Mouse (Mus musculus): Measurements from ENCODE around the gene Fzd5. TPM values are rescaled to one million over a fixed set of nuclear protein-coding genes. Genes with fewer than 3 reads are reported as not detected.

Gene Fzd5
- 1.7 and 1.9 TPM in 2 replicates for polyA plus RNA-seq (2012; rRNA removed)

DNA sequence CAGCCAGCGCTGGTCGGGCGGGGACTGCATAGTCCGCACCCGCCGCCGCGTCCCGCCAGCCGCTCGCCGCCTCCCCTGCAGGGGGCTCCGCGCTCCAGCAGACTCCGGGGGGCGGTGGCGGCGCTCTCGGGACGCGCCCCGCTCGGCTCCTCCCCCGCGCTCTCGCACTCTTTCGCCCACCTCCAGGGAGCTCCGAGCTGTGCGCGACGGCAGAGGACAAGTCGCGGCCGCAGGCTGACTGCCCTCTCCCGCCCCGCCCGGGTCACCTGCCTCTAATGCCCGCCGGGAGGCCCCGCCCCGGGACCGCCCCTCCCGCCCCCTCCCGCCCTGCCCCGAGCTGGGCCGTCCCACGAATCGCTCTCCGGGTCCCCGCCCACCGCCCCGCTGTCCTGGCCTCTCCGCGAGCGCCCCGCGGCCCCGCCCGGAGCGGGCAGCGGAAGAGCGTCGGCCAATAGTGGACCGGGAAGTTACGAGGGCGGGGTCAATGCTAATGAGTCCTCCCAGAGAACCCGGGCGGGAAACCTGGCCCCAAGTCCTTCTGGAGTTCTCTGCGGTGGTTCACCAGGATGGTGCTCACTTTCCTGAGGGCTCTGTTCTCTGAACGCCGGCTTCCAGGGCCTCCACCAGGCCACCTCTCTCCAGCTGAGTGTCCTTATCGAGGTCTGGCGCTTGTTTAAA, at the start of gene Fzd5:
Gene Fzd5, minus strand, starts transcription at position 250 of the 678 bp plus-strand sequence.
- peak; percentile 32; the same call in 1 of the 2 replicates for TF ChIP-seq POLR2A (IDR thresholded peaks at IDR 0.05; ENCODE audit: borderline replicate concordance, extremely low read depth, insufficient read depth, insufficient read length, poor library complexity, severe bottlenecking)
- TF ChIP-seq CTCF (IDR thresholded peaks at IDR 0.05; ENCODE audit: borderline replicate concordance, extremely low read depth, insufficient read depth, insufficient read length) = no peak
- DNase-seq (ENCODE audit: low read depth) = peak; percentile 96

DNA sequence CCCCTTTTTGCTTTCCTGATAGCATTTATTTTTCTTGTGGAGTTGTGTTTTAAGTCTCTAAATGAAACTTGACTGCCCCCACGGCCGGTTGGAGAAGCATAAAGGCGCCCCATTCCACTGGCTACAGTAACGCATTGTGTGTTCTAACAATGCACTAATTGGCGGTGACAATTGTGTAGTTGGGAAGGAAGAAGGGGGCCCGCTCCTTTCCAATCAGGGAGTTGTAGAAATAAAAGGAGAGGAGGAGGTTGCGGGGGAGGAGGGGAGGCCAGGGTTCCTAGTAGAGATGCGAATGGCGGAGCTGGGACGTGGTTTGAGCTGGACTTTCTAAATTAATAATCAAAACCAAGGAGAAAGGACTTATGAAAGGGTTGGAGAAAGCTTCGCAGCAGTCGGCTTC, 42.3 kb upstream of the Fzd5 start:
- TF ChIP-seq POLR2A (IDR thresholded peaks at IDR 0.05; ENCODE audit: borderline replicate concordance, extremely low read depth, insufficient read depth, insufficient read length, poor library complexity, severe bottlenecking) (no peak), CTCF (IDR thresholded peaks at IDR 0.05; ENCODE audit: borderline replicate concordance, extremely low read depth, insufficient read depth, insufficient read length) (no peak)
- peak; percentile 87 for DNase-seq (ENCODE audit: low read depth)

DNA sequence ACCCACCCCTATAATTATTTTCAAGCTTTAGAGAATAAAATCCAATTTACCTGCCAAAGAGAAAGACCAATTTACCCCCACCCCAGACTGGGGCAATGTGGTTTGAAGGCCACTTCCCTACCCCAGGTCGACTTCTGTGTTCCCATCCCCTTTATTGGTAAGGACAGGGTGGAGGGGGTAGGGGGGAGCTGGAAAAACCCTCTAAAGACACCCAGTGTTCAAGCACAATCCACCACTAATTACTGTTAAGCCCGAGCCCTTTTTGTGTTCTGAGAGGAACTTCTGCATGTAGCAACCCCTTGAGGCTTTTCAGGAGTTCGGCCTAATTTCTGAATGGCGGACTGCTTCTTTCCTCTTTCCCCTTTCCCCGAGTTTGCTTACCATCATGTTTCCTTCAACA, 41.9 kb upstream of the Fzd5 start:
- peak; percentile 79 for DNase-seq (ENCODE audit: low read depth)
- TF ChIP-seq POLR2A (IDR thresholded peaks at IDR 0.05; ENCODE audit: borderline replicate concordance, extremely low read depth, insufficient read depth, insufficient read length, poor library complexity, severe bottlenecking) (no peak), CTCF (IDR thresholded peaks at IDR 0.05; ENCODE audit: borderline replicate concordance, extremely low read depth, insufficient read depth, insufficient read length) (no peak)

DNA sequence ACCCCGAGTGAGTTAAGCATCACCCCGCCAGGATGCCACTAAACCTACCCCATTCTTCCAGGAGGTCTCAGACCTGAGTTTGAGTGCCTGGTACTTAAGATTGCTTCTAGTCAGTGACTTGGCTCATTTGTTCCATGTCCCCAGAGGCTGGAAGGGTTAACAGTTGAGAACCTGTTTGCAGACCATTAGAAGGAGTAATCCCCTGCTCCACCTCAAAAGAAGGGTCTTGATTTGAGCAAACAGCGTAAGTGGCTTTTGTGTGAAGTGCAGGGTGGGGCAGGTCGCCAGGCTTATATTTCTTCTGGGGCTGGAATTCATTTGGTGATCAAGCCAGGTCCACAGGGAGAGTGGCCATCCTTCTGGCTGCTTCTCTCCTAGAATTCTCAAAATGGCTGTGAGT, 35.8 kb upstream of the Fzd5 start:
- DNase-seq (ENCODE audit: low read depth) = no peak

DNA sequence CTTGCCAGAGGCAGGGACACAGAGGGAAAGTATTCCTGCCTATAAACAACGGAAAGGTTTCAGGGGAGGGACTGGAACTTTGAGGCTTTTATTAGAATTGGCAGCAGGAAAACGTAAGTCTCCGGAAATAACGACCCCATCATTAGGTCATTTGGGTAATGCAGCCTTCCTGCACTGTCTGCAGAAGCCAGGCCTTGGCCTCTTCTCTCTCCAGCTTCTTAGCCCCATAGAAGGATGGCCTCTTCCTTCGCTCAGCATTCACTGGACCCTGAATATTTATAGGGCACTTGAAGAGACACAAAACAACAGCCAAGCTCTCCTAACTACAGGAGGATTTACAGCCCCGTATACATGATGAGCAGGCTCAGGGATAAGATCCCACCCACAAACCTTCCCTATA, 32.6 kb upstream of the Fzd5 start:
- TF ChIP-seq POLR2A (IDR thresholded peaks at IDR 0.05; ENCODE audit: borderline replicate concordance, extremely low read depth, insufficient read depth, insufficient read length, poor library complexity, severe bottlenecking) (no peak), CTCF (IDR thresholded peaks at IDR 0.05; ENCODE audit: borderline replicate concordance, extremely low read depth, insufficient read depth, insufficient read length) (no peak)
- no peak for DNase-seq (ENCODE audit: low read depth)

More for the DNA sequence above, 35.8 kb upstream of the Fzd5 start:
- TF ChIP-seq POLR2A (IDR thresholded peaks at IDR 0.05; ENCODE audit: borderline replicate concordance, extremely low read depth, insufficient read depth, insufficient read length, poor library complexity, severe bottlenecking) (no peak), CTCF (IDR thresholded peaks at IDR 0.05; ENCODE audit: borderline replicate concordance, extremely low read depth, insufficient read depth, insufficient read length) (no peak)

DNA sequence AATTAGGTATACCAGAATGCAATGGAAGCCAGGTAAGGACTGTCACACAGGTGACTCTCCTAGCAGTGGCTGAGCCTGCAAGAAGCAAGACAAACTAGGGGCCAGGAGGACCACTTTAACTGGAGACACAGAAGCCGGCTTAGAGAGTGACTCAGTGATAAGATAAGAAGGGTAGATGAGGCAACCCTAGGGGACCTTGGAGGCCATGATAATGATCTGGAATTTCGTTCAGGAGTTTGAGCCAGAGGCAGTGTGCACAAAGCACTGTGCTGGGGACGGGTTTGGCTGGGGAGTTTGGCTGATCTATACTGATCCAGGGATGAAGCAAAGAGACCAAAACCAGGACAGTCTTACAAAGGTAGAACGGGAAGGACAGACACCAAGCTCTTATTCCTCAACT, 24.1 kb upstream of the Fzd5 start:
- TF ChIP-seq CTCF (IDR thresholded peaks at IDR 0.05; ENCODE audit: borderline replicate concordance, extremely low read depth, insufficient read depth, insufficient read length) (no peak), POLR2A (IDR thresholded peaks at IDR 0.05; ENCODE audit: borderline replicate concordance, extremely low read depth, insufficient read depth, insufficient read length, poor library complexity, severe bottlenecking) (no peak)
- no peak for DNase-seq (ENCODE audit: low read depth)

DNA sequence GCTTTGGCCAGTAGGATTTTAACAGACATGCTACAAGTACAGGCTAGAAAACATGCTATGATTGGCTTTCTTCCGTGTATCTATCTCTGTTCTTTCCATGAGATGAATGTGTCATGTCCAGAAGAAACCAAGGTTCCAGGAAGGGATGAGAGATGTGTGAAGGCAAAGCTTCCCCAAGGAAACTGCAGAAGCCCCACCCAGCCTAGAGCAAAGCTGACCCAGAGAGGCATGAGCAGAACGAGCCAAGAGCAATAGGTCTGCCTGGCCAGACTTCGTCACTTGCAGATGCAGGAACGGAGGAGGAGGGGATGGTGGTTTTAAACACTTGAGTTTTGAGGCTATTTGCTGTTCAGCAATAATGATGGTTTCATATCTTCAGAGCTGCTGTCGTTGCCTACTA, 20.2 kb upstream of the Fzd5 start:
- no peak for DNase-seq (ENCODE audit: low read depth)
- TF ChIP-seq CTCF (IDR thresholded peaks at IDR 0.05; ENCODE audit: borderline replicate concordance, extremely low read depth, insufficient read depth, insufficient read length) = no peak
- TF ChIP-seq POLR2A (IDR thresholded peaks at IDR 0.05; ENCODE audit: borderline replicate concordance, extremely low read depth, insufficient read depth, insufficient read length, poor library complexity, severe bottlenecking) = no peak

DNA sequence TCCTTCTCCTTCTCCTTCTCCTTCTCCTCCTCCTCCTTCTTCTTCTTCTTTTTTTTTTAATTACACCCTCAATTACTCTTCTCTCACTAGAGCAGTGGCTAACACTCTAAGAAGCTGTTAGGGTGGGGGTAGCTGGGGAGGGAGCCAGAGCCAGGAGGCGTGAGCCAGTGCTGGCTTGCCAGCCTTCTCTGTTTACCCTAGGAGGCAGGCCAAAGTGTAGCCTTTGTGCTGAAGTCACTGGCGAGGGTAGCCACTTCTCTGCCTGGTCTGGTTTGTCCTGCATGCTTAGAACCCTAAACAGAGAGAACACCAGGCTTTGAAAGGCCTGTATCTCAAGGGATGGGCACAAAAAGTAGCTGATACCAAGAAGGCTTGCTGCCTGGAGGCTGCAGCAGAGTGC, 19.7 kb upstream of the Fzd5 start:
- no peak for TF ChIP-seq CTCF (IDR thresholded peaks at IDR 0.05; ENCODE audit: borderline replicate concordance, extremely low read depth, insufficient read depth, insufficient read length)
- no peak for TF ChIP-seq POLR2A (IDR thresholded peaks at IDR 0.05; ENCODE audit: borderline replicate concordance, extremely low read depth, insufficient read depth, insufficient read length, poor library complexity, severe bottlenecking)
- peak; percentile 6 for DNase-seq (ENCODE audit: low read depth)

DNA sequence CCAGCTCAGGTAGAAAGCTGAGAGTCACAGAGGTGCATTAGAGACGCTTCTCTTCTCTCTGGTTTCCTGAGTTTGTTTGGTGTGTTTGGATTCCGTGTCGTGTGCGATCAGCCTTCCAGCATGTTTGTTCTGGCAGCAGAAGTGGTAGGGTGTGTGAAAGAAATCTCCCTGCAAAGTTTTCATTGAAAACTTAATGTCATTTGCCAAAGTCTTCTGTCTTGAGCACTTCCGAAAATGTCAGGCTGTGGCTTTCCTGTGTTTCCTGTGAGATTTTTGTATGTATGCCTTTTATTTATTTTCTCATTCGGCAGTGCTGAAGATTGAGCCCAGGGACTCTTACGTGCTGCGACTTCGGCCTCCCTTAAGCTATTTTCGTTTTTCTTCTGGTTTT, 19.1 kb upstream of the Fzd5 start:
- TF ChIP-seq POLR2A (IDR thresholded peaks at IDR 0.05; ENCODE audit: borderline replicate concordance, extremely low read depth, insufficient read depth, insufficient read length, poor library complexity, severe bottlenecking) (no peak), CTCF (IDR thresholded peaks at IDR 0.05; ENCODE audit: borderline replicate concordance, extremely low read depth, insufficient read depth, insufficient read length) (no peak)
- no peak for DNase-seq (ENCODE audit: low read depth)

DNA sequence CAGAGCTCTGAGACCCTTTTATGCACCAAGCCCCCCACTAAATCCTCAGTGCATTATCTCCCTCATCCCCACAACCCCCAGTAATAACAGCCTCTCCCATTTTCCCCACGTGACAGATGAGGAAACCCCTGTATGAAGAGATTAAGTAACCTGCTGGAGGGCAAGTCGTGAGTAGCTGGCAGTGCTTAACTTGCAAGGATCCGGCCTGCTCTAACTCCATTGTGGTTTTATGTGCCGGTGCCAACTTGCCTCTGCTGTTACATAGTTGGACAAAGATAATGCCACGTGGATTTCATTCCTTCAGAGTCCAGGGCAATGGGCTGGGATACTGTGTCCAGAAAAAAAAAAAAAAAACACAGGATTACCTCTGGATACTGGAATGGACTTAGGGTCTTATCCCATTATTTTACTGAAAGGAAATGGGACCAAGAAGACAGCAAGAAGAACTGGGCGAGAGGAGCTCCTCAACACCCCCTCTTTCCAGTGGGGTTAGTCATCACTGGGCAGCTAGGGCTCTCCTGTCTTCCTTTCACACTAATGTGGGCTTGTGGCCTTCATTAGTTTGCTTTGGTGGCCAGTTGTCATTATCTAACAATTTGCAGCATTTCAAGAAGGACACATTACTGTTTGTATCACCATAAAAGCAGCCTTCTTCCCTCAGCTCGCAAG, 18.6 kb upstream of the Fzd5 start:
- no peak for TF ChIP-seq CTCF (IDR thresholded peaks at IDR 0.05; ENCODE audit: borderline replicate concordance, extremely low read depth, insufficient read depth, insufficient read length)
- no peak for TF ChIP-seq POLR2A (IDR thresholded peaks at IDR 0.05; ENCODE audit: borderline replicate concordance, extremely low read depth, insufficient read depth, insufficient read length, poor library complexity, severe bottlenecking)
- DNase-seq (ENCODE audit: low read depth) = no peak

DNA sequence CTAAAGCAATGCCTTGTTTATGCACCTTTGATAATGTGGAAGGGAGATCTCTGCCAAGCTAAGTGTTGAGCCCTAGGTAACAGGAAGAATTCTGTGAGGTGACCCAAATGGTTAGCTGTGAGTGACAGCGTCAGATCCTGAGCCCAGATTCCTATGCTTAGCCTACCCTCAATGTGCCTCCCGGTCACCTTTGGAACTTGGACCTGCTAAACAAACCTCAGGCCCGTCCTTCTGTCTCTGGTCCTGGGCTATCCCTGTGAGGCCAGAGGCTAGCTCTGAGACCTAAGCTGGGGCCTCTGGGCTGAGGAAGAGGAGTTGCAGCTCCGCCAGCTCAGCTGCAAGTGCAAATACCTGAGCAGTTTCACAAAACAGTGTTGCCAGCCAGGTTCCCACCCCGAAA, 17.1 kb upstream of the Fzd5 start:
- no peak for TF ChIP-seq POLR2A (IDR thresholded peaks at IDR 0.05; ENCODE audit: borderline replicate concordance, extremely low read depth, insufficient read depth, insufficient read length, poor library complexity, severe bottlenecking)

DNA sequence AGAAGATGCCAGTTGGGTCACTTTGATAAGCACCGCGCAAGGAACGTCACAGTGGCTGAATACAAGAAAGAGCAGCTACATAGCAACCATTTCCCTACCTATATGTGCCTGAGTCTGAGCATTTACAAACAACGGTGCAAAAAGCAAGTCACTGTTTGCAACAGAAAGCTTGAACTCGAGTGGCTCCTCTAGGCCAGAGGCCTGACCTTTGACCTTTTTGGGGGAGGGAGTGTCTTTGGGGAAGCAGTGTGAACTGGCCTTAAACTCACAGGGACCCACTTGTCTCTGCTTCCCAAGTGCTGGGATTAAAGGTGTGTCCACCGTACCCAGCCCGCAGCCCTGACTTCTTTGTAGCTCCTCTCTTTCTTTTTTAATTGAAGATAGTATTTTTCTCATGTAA, 16.1 kb upstream of the Fzd5 start:
- TF ChIP-seq CTCF (IDR thresholded peaks at IDR 0.05; ENCODE audit: borderline replicate concordance, extremely low read depth, insufficient read depth, insufficient read length) (no peak), POLR2A (IDR thresholded peaks at IDR 0.05; ENCODE audit: borderline replicate concordance, extremely low read depth, insufficient read depth, insufficient read length, poor library complexity, severe bottlenecking) (no peak)
- no peak for DNase-seq (ENCODE audit: low read depth)

More for the DNA sequence above, 17.1 kb upstream of the Fzd5 start:
- no peak for DNase-seq (ENCODE audit: low read depth)
